Mouse (Mus musculus) adipocyte (in vitro differentiated cells): ENCODE data around the gene Fut8.
"Not testable (repeated sequence)": the region's sequence is repeated elsewhere in the genome, so short reads cannot be mapped to it uniquely, and the experiment has no call there.

Source experiments
- DNase-seq: peaks from one replicate; pipeline ENCODE4 v3.0.0-alpha.2; 2016; ENCODE audit warnings: low spot score

Gene Fut8

DNA sequence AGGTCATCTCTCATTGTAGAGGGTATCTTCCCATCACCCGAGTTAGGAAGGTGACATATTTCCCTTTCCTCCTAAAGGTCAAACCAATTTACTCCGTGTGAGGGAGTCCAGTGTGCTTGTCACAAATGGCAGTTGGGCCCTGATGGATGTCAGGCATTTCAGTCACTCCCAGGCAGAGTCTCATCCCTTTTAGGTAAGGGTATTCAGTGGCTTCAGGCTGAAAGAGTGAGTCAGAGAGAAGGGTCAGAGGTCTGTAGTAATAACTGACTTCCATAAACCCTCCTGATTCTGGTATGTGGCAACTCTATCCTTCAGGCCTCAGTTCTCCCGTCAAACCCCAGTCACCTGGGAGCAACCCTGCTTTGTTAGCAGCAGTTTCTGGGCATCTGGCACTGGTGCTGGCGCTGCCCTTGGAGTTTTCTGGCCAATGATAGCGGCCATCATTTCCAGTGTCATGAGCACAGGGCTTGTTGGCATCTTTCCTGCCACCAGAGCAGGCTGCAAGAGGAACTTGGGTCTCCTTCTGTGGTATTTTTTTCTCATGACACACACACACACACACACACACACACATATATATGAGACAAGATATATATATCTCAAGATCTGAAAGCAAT is 262.6 kb downstream of the Fut8 start:
- DNase-seq = no peak

DNA sequence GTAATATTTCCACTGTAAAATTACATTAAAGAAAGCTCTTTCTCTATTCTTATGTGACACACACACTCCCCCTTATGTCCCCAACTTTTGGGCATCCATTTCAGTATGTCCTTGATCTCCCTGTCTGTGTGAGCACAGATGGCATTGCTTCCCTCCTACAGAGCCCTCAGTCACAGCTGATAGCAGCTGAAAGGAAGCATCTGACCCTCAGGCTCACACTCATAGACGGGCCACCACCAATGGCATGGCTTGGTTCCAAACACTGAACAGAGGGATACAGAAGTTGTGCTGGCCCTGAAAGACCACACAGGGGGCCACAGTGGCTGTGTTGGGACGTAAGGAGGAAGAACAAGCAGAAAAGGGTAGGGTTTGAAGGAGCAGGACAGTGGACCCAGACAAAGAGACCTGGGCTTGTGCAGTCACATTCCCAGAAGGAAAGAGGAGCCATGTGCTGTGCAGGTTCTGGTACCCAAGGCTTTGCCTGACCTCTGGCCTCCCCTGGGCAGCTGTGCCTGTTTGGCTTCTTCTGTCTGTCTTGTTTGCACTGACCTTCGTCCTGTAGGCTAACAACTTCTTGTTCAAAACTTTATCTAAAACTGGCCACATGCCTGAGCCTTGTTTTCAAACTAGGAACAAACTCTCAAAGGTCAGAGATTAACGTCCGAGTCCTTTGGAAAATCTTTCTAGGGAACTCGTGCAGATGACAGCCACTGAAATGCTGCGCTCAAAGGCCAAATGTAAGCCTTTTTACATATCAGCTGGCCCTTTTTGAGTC is 263.7 kb downstream of the Fut8 start:
- DNase-seq = peak; percentile 48

DNA sequence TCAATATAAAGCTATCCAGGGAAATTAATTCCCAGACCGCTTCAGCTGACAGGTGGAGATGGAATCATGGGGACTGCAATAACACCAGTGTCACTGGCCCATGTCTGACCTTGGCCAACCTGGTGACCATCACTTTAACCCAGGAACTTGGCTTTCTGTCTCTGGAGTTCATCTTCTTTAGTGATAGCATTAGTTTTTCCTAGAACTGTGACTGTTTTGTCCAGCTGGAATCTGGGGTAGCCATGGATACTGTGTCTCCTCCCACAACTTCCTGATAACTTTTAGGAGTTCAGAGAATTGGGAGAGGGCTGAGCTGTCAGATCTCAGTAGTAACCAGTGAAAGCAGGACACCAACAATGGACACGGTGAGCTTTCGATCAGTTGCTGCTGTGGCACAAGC is 264.3 kb downstream of the Fut8 start:
- DNase-seq = no peak

DNA sequence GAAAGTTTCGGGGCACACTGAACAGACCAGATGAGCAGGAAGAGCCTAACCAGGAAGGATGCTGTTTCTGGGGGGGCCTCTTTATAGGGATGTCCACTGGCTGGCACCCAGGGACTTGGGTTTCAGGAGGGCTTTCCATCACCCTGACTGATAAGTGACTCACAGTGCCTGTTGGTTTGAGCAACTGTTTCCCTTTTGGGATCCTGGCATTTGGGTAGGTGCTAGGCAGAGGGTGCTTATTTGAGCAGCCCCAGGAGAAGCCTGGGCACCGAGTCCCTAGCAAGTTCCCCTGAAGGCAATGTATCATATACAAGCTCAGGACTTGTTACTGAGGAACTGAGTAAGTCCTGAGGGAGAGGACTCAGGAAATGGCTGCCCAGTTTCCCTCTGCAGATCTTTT is 267.5 kb downstream of the Fut8 start:
- DNase-seq = no peak

DNA sequence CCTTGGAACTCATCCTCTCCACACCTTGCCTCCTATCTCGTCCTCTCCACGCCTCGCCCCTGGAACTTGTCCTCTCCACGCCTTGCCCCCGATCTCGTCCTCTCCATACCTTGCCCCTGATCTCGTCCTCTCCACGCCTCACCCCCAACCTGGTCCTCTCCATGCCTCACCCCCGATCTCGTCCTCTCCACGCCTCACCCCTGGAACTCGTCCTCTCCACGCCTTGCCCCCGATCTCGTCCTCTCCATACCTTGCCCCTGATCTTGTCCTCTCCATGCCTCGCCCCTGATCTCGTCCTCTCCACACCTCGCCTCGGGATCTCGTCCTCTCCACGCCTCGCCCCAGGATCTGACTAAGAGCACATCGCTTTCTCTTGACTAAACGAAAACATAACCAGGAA is 269.8 kb downstream of the Fut8 start:
- DNase-seq = no peak

DNA sequence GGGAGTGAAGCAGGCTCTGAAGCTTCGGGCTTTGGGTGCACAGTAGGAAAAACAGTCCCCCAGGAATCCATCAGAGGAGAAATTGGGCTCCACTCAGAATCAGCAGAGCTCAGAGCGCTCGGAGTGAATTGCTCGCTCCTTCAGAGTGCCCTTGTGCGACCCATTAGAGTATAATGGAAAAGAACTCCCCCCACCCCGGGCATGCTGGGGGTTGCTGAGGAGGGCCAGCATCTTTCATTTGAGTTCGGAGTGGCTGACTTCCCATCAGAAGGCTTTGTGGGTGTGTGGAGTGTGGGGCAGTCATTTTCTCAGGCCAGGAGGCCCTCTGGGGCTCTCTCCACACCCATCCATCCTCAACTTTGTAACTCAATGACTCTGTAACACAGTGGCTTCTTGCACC is 272.8 kb downstream of the Fut8 start:
- DNase-seq = no peak

DNA sequence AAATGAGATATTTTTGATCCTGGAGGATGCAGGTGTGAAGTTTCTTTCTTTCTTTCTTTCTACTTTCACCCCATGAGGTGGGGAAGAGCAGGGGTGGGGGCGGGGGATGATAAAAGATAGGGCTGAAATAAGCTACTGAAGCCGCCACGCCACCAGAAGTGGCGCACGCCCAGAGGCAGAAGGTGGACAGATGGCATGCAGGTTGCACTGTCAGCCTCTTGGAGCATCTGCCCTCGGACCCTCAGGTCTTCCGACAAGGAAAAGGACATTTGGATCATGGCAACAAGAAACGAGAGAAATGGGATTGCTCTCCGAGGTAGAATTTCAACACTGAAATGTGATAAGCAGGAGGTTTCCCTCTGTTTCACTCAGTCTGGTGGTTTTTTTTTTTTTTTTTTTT is 273.3 kb downstream of the Fut8 start:
- no peak for DNase-seq

DNA sequence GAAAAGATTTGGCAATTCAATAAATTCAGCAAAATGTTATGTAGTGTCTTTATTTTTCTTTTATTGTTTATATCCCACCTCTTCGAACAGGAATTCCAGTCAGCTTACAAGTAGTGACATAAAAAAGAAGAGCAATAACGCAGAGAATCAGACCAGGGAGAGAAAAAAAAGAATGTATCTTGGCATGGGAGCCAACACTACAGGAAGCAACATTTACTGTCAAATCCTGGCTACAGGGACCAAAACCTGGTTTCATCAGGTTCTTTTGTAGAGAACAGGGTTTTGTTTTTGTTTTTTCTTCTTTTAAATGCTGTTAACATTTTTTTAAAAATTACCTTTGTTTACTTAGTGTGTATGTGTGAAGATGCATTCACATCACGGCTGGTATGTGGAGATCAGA is 273.7 kb downstream of the Fut8 start:
- DNase-seq = no peak

DNA sequence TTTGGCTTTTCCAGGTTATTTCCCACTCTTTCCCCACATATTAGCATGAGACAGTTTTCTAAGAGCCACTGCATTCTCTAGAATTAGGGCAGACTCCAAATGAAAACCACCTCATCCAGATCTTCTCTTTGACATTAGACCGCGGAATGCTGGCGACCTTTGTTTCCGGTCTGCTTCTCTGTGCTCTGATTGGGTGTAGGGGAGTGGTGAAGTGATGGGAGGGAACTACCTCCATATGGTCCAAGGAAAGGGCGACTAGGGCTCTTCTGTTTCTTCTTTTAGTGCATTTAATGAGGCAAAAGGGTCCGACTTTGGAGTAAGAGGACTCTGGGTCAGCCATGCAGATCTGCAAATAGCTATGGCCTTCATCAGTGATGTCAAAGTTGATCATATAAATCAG is 278.9 kb downstream of the Fut8 start:
- DNase-seq = no peak

DNA sequence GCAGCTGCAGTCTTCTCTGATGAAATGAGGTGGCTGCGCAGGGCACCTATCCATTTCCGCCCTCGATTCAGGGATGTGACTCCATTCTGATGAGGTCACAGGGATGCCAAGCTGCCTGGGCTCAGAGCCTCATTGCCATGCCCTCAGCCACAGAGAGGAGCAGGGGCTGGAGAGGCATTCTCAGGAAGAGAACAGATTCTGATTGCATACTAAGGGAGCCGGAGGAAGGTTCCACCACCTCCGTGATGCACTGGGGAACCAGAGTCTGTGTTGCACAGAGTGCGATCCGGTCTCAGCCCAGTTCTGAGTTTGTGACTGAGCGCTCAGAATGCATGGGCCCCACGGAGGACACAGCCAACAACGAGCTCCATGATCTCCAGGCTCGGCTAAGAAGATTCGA is 279.8 kb downstream of the Fut8 start:
- DNase-seq = no peak

DNA sequence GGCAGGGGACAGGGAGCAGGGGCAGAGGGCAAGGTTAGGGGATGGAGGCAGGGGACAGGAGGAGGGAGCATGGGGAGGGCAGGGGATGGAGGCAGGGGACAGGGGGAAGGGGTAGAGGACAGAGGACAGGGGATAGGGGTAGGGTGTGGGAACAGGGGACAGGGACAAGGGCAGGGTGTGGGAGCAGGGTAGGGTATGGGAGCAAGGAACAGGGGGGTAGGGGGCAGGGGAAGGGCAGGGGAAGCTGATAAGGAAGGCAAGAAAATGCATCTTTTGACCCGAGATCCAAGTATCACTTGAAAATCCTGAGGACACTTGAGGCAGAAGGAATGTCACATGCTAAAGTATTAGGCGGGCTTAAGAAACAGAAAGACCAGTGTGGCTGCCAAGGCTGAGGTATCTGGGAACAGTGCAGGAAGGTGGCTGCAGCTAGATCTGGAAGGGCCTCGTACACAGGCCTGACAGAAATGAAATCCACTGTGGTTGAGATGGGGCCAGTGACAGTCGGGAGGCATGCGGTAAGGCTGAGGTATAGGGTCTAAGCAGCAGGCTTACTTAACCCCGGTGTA is 281.7 kb downstream of the Fut8 start:
- DNase-seq = no peak

DNA sequence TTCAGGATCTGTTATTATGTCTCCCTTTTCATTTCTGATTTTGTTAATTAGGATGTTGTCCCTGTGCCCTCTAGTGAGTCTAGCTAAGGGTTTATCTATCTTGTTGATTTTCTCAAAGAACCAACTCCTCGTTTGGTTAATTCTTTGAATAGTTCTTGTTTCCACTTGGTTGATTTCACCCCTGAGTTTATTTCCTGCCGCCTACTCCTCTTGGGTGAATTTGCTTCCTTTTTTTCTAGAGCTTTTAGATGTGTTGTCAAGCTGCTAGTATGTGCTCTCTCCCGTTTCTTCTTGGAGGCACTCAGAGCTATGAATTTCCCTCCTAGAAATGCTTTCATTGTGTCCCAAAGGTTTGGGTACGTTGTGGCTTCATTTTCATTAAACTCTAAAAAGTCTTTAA is 286.1 kb downstream of the Fut8 start:
- DNase-seq = not testable (repeated sequence)
